In the genomic region with DNA sequence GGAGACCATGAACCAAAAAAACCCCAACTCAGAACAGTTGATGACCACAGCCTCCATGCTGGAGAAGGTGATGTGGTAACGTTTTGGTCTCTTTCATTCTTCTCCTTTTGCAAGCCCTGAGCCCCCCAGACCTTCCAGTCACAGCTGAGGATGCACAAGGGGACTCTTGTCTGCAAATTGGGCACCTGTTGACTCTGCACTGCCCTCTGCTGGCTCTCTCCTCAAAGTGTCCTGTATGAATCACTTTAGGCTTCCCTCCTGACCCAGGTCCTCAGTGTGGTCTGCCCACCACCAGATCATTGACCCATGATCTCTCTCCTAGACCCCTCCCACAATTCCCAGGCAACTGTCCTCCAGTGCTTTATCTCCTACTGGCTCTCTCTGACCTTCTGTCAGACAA, we compare ENCODE assay signal across 9 mouse cellular contexts. TPM values are rescaled to one million over a fixed set of nuclear protein-coding genes. Genes with fewer than 3 reads are reported as not detected.
DNase-seq lines count a peak whose midpoint lies in the region; ATAC-seq and TF ChIP-seq lines count a peak whose summit lies in the region.
"Had no signal": no experiment of that assay in that cellular context is flagged by ENCODE, and none has a peak within 500 bp of the region (broad histone marks: within the 10 kb centered on the region; RNA-seq: fewer than 3 reads in every experiment).

No protein-coding gene starts in this region.

- H3K27ac ChIP-seq in heart, postnatal 0 days (ENCODE audit: low read depth) = no peak overlapping the region
- H3K27ac ChIP-seq in embryonic facial prominence, embryonic 11.5 days (replicated peaks; ENCODE audit: low read depth, low read length) = no peak overlapping the region
- H3K27ac ChIP-seq in forebrain, embryonic 12.5 days = no peak overlapping the region
- H3K27ac ChIP-seq: limb, embryonic 12.5 days had no signal

- no peaks in the 10 kb centered on the region for H3K36me3 ChIP-seq in heart, postnatal 0 days (replicated peaks; ENCODE audit: control insufficient read depth, insufficient read depth, low read length)
- no peaks in the 10 kb centered on the region for H3K36me3 ChIP-seq in embryonic facial prominence, embryonic 11.5 days (replicated peaks; ENCODE audit: control insufficient read depth, insufficient read depth, low read depth, low read length)
- H3K36me3 ChIP-seq in forebrain, embryonic 12.5 days (replicated peaks) = no peaks in the 10 kb centered on the region
- H3K36me3 ChIP-seq: limb, embryonic 12.5 days had no signal

- H3K9ac ChIP-seq in heart, postnatal 0 days (replicated peaks; ENCODE audit: low read depth, low read length) = no peak overlapping the region
- H3K9ac ChIP-seq in embryonic facial prominence, embryonic 11.5 days (replicated peaks; ENCODE audit: low read length) = no peak overlapping the region
- no peak overlapping the region for H3K9ac ChIP-seq in forebrain, embryonic 12.5 days
- H3K9ac ChIP-seq: limb, embryonic 12.5 days had no signal

- no peaks in the 10 kb centered on the region for H3K27me3 ChIP-seq in heart, postnatal 0 days (ENCODE audit: control insufficient read depth, insufficient read depth, low read length)
- H3K27me3 ChIP-seq in embryonic facial prominence, embryonic 11.5 days (ENCODE audit: control insufficient read depth, insufficient read depth, low read length) = no peaks in the 10 kb centered on the region
- no peaks in the 10 kb centered on the region for H3K27me3 ChIP-seq in forebrain, embryonic 12.5 days
- H3K27me3 ChIP-seq: limb, embryonic 12.5 days had no signal

- H3K4me2 ChIP-seq in heart, postnatal 0 days (ENCODE audit: low read depth, low read length) = no peak overlapping the region
- H3K4me2 ChIP-seq in embryonic facial prominence, embryonic 11.5 days (ENCODE audit: low read depth, low read length) = no peak overlapping the region
- H3K4me2 ChIP-seq in forebrain, embryonic 12.5 days = no peak overlapping the region
- H3K4me2 ChIP-seq: limb, embryonic 12.5 days had no signal

- H3K9me3 ChIP-seq in heart, postnatal 0 days (replicated peaks; ENCODE audit: control insufficient read depth, low read length) = no peaks in the 10 kb centered on the region
- H3K9me3 ChIP-seq in embryonic facial prominence, embryonic 11.5 days (replicated peaks; ENCODE audit: control insufficient read depth, low read length) = no peaks in the 10 kb centered on the region
- no peaks in the 10 kb centered on the region for H3K9me3 ChIP-seq in forebrain, embryonic 12.5 days
- H3K9me3 ChIP-seq: limb, embryonic 12.5 days had no signal

- peak; percentile 27; the same call in 1 of the 2 replicates for ATAC-seq in heart, postnatal 0 days (ENCODE audit: insufficient read depth, low read depth)
- no peak for ATAC-seq in embryonic facial prominence, embryonic 11.5 days (replicated peaks; ENCODE audit: insufficient number of reproducible peaks, low FRiP score, low TSS enrichment, low read depth)
- peak; percentile 82 for ATAC-seq in megakaryocyte-erythroid progenitor cell, adult 5-6 weeks (replicated peaks; ENCODE audit: low FRiP score, low TSS enrichment, poor library complexity, severe bottlenecking)
- no peak for ATAC-seq in forebrain, embryonic 12.5 days (ENCODE audit: low FRiP score)

- no peaks in the 10 kb centered on the region for H3K4me1 ChIP-seq in heart, postnatal 0 days (ENCODE audit: control insufficient read depth, insufficient read depth)
- no peaks in the 10 kb centered on the region for H3K4me1 ChIP-seq in embryonic facial prominence, embryonic 11.5 days (ENCODE audit: control insufficient read depth, insufficient read depth, low read length)
- no peaks in the 10 kb centered on the region for H3K4me1 ChIP-seq in forebrain, embryonic 12.5 days
- H3K4me1 ChIP-seq: limb, embryonic 12.5 days had no signal

- WGBS in heart, postnatal 0 days = 50% methylated on average over 1 of the region's 1 CpGs
- WGBS in embryonic facial prominence, embryonic 11.5 days = 50% methylated on average over 1 of the region's 1 CpGs
- WGBS in forebrain, embryonic 12.5 days = 69% methylated on average over 1 of the region's 1 CpGs

- no peak for DNase-seq in heart, postnatal 0 days (ENCODE audit: low spot score)
- no peak for DNase-seq in heart, postnatal 25 days (ENCODE audit: low spot score)
- DNase-seq in 416B (ENCODE audit: low read depth) = peak; percentile 67
- DNase-seq in T-cell, adult 2 months (ENCODE audit: low spot score) = peak; percentile 5
- DNase-seq in embryonic facial prominence, embryonic 11.5 days (ENCODE audit: low spot score) = peak; percentile 25
- no peak for DNase-seq in left cerebral cortex, adult 11 months (ENCODE audit: low spot score)

- intact Hi-C loops in heart, postnatal 25 days (cut with DNase I) = loop anchor here (10.0 kb wide), 1 partner anchor 1882 kb away; no protein-coding TSS in a partner anchor

- peak; percentile 55 for TF ChIP-seq CTCF in heart, postnatal 0 days (IDR thresholded peaks at IDR 0.05; ENCODE audit: low read depth)

- no peak for TF ChIP-seq EP300 in heart, postnatal 0 days (IDR thresholded peaks at IDR 0.05; ENCODE audit: low read depth)

- no peak overlapping the region for H3K4me3 ChIP-seq in heart, postnatal 0 days (ENCODE audit: low read depth, low read length)
- no peak overlapping the region for H3K4me3 ChIP-seq in embryonic facial prominence, embryonic 11.5 days (ENCODE audit: low read depth, low read length)
- H3K4me3 ChIP-seq in forebrain, embryonic 12.5 days (replicated peaks) = no peak overlapping the region
- H3K4me3 ChIP-seq: limb, embryonic 12.5 days had no signal

RNA-seq across cellular contexts. Expression of a gene that starts 32.1 kb away (rescaled TPM):
- 19.8 and 23.8 TPM in 2 replicates for total RNA-seq in heart, postnatal 0 days (2014; rRNA removed; ENCODE audit: low replicate concordance)
- 1.7 and 1.8 TPM in 2 replicates for polyA plus RNA-seq in heart, postnatal 0 days (2015; fragmentation: Nextera tagmentation; extraction: Ambion mirVana)
- 1 to 10 TPM; 4.2 to 4.4 TPM for total RNA-seq in heart, postnatal 25 days (2021)
- 12.3 and 15.5 TPM in 2 replicates for polyA plus RNA-seq in embryonic facial prominence, embryonic 11.5 days (2014; fragmentation: Nextera tagmentation; extraction: Ambion mirVana)
- 2.8 and 5.7 TPM in 2 replicates for total RNA-seq in megakaryocyte-erythroid progenitor cell, adult 5-6 weeks (2014; fragmentation: Nextera tagmentation)
- 1.2 and 3.7 TPM in 2 replicates for total RNA-seq in megakaryocyte-erythroid progenitor cell, adult 5-6 weeks (2017)
- 6.9 and 7.0 TPM in 2 replicates for polyA plus RNA-seq in forebrain, embryonic 12.5 days (2016; fragmentation: Nextera tagmentation; extraction: Ambion mirVana)

Comparison
In these comparisons a context has a peak if more than half of its experiments do, and no peak if none do; other contexts are left out.
1. ATAC-seq: peak in heart, postnatal 0 days (single experiment) and megakaryocyte-erythroid progenitor cell, adult 5-6 weeks (single experiment); none in embryonic facial prominence, embryonic 11.5 days (single experiment) and forebrain, embryonic 12.5 days (single experiment).
2. DNase-seq: peak in 416B (single experiment), T-cell, adult 2 months (single experiment) and embryonic facial prominence, embryonic 11.5 days (single experiment); none in heart, postnatal 0 days (single experiment), heart, postnatal 25 days (single experiment) and left cerebral cortex, adult 11 months (single experiment).